Mouse (Mus musculus): ENCODE measurements around the gene Pth1r. TPM values are rescaled to one million over a fixed set of nuclear protein-coding genes. Genes with fewer than 3 reads are reported as not detected.

The Pth1r gene
- polyA plus RNA-seq, 1 experiment from 2014 or later: 2.5 TPM

DNA sequence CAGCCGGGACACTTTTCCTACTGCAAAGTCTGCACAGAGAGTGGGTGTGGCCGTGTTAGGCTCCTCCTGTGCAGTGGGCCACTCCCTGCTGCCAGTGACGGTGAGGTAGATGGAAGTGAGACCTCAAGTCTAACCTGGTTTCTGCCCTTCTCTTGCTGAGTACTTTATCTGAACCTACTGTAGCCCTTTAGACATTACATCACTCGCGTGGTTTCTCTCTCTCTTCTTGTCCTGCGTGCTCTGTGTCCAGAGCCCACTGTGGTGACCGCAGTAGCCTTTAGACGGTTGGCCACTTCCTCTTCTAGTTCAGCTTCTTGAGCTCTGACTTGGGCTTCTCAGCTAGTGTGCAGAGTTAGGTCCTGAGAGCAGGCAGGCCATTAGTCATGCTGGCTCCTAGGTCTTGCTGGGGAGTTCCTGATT is 70.4 kb downstream of the Pth1r start:
- Histone ChIP-seq H3K4me3 (ENCODE audit: low read depth, low read length) (no peak overlapping the region), H3K4me2 (ENCODE audit: low read depth, low read length) (no peak overlapping the region), H3K9me3 (replicated peaks; ENCODE audit: control insufficient read depth, low read length) (no peaks in the 10 kb centered on the region), H3K4me1 (ENCODE audit: control insufficient read depth, low read depth, low read length) (peaks cover 45% of the 10 kb centered on the region), H3K9ac (ENCODE audit: low read depth, low read length) (no peak overlapping the region), H3K27me3 (ENCODE audit: control insufficient read depth, insufficient read depth, low read depth, low read length) (no peaks in the 10 kb centered on the region), H3K27ac (ENCODE audit: low read length) (peak overlapping the region; percentile 6; the same call in 1 of the 2 replicates), H3K36me3 (ENCODE audit: control insufficient read depth, insufficient read depth) (no peaks in the 10 kb centered on the region)
- peak; percentile 70 for ATAC-seq (ENCODE audit: low read depth)
- WGBS (ENCODE audit: insufficient replicate concordance): 22% methylated on average over 8 of the region's 8 CpGs

DNA sequence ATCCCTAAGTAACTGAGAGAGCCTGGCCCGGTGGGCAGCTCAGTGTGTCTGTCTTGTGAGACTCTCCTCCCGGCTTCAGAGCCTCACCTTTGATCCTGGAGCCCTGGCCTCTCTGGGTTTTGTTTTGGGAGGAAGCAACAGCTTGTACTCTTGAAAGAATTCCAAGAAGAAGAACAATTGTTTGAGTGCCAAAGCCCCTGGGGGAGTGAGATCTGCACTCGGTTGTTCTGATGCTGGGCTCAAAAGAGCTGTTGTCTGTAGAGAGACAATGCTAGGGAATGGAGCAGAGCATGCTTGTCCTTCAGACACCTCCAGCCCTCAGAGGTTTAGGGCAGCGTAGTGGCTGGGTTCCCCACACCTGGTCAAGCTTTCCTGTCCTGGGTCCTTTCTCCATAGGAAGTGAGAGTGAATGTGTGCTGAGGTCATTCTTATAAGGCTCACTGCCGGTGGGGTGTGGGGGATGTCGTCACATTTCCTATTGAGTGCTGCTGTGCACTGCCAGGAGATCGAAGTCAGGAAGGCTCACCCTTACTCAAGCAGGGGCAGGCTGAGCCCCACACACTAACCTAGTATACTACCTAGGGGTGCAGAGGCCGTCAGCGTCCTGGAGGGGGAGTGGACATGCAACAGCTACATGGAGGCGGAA is 73.7 kb downstream of the Pth1r start:
- 47% methylated on average over 10 of the region's 10 CpGs for WGBS (ENCODE audit: insufficient replicate concordance)
- no peak for ATAC-seq (ENCODE audit: low read depth)
- Histone ChIP-seq H3K27me3 (ENCODE audit: control insufficient read depth, insufficient read depth, low read depth, low read length) (no peaks in the 10 kb centered on the region), H3K4me1 (ENCODE audit: control insufficient read depth, low read depth, low read length) (peaks cover 70% of the 10 kb centered on the region), H3K36me3 (ENCODE audit: control insufficient read depth, insufficient read depth) (no peaks in the 10 kb centered on the region), H3K9me3 (replicated peaks; ENCODE audit: control insufficient read depth, low read length) (no peaks in the 10 kb centered on the region), H3K27ac (ENCODE audit: low read length) (no peak overlapping the region), H3K4me2 (ENCODE audit: low read depth, low read length) (no peak overlapping the region), H3K4me3 (ENCODE audit: low read depth, low read length) (no peak overlapping the region), H3K9ac (ENCODE audit: low read depth, low read length) (no peak overlapping the region)

DNA sequence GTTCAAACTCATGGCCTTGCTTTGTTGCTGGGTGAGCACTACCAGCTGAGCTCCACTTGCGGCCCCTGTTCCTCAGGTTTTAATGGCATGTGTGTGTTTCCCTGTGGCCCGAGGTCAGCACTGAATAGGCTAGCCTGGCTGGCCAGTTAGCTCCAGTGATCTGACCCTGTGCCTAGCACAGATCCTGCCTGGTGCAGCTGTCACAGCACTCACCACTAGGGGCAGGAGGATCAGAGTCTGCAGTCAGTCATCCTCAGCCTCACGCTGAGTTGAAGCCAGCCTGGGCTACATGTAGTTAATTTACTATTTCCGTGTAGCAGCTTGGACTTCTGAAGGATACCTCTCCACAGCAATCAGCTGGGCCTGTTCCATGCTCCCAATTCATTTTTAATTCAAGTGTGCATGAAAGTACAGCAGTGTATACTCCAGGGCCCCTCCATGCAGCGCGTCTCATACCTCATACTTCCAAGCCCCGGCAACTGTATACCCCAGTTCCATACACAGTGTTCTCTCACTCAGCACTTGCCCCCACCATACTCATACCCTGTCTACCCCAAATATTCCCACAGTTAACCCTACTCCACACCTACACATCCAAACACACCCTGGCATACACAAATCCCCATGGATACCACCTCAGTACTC is 74.4 kb downstream of the Pth1r start:
- ATAC-seq (ENCODE audit: low read depth): no peak
- no peak overlapping the region for H3K4me3 ChIP-seq (ENCODE audit: low read depth, low read length)
- H3K9me3 ChIP-seq (replicated peaks; ENCODE audit: control insufficient read depth, low read length): no peaks in the 10 kb centered on the region
- H3K36me3 ChIP-seq (ENCODE audit: control insufficient read depth, insufficient read depth): no peaks in the 10 kb centered on the region
- no peak overlapping the region for H3K27ac ChIP-seq (ENCODE audit: low read length)
- WGBS (ENCODE audit: insufficient replicate concordance): 61% methylated on average over 7 of the region's 7 CpGs
- H3K4me1 ChIP-seq (ENCODE audit: control insufficient read depth, low read depth, low read length): peaks cover 74% of the 10 kb centered on the region
- H3K27me3 ChIP-seq (ENCODE audit: control insufficient read depth, insufficient read depth, low read depth, low read length): no peaks in the 10 kb centered on the region
- H3K9ac ChIP-seq (ENCODE audit: low read depth, low read length): no peak overlapping the region
- H3K4me2 ChIP-seq (ENCODE audit: low read depth, low read length): no peak overlapping the region

Other genes starting within 250 kb of the Pth1r start
- gene Setd2, start 214.5 kb downstream of the Pth1r start, polyA plus RNA-seq (2015; fragmentation: Nextera tagmentation; extraction: Ambion mirVana): 9.5 and 10.0 TPM in 2 replicates
- 1.4 and 1.9 TPM in 2 replicates for gene Nradd, start 122.7 kb downstream of the Pth1r start, polyA plus RNA-seq (2015; fragmentation: Nextera tagmentation; extraction: Ambion mirVana)
- gene Nbeal2, start 93.0 kb downstream of the Pth1r start, polyA plus RNA-seq (2015; fragmentation: Nextera tagmentation; extraction: Ambion mirVana): 1.7 and 2.8 TPM in 2 replicates
- gene Ccdc12, start 90.6 kb downstream of the Pth1r start, polyA plus RNA-seq (2015; fragmentation: Nextera tagmentation; extraction: Ambion mirVana): 59.5 and 60.5 TPM in 2 replicates
- gene Myl3, start 5.3 kb downstream of the Pth1r start, polyA plus RNA-seq (2015; fragmentation: Nextera tagmentation; extraction: Ambion mirVana): 1.1 and 1.9 TPM in 2 replicates
- gene Prss42, start 51.0 kb upstream of the Pth1r start, polyA plus RNA-seq (2015; fragmentation: Nextera tagmentation; extraction: Ambion mirVana): not detected in 2 replicates
- not detected in 2 replicates for gene Prss44, start 66.8 kb upstream of the Pth1r start, polyA plus RNA-seq (2015; fragmentation: Nextera tagmentation; extraction: Ambion mirVana)
- not detected in 2 replicates for gene Prss43, start 79.5 kb upstream of the Pth1r start, polyA plus RNA-seq (2015; fragmentation: Nextera tagmentation; extraction: Ambion mirVana)
- gene Prss45, start 87.4 kb upstream of the Pth1r start, polyA plus RNA-seq (2015; fragmentation: Nextera tagmentation; extraction: Ambion mirVana): not detected in 2 replicates
- not detected in 2 replicates for gene Prss46, start 97.4 kb upstream of the Pth1r start, polyA plus RNA-seq (2015; fragmentation: Nextera tagmentation; extraction: Ambion mirVana)
- gene Prss50, start 110.8 kb upstream of the Pth1r start, polyA plus RNA-seq (2015; fragmentation: Nextera tagmentation; extraction: Ambion mirVana): 8.2 and 8.6 TPM in 2 replicates
- gene Als2cl, start 132.7 kb upstream of the Pth1r start, polyA plus RNA-seq (2015; fragmentation: Nextera tagmentation; extraction: Ambion mirVana): 1.8 and 2.0 TPM in 2 replicates
- gene Tmie, start 133.0 kb upstream of the Pth1r start, polyA plus RNA-seq (2015; fragmentation: Nextera tagmentation; extraction: Ambion mirVana): 2.0 and 2.8 TPM in 2 replicates
- not detected in 2 replicates for gene Fam240a, start 169.7 kb upstream of the Pth1r start, polyA plus RNA-seq (2015; fragmentation: Nextera tagmentation; extraction: Ambion mirVana)
- not detected in 2 replicates for gene Tdgf1, start 199.0 kb upstream of the Pth1r start, polyA plus RNA-seq (2015; fragmentation: Nextera tagmentation; extraction: Ambion mirVana)
- 0.29 and 0.44 TPM in 2 replicates for gene Lrrc2, start 204.4 kb upstream of the Pth1r start, polyA plus RNA-seq (2015; fragmentation: Nextera tagmentation; extraction: Ambion mirVana)
- gene Rtp3, start 243.4 kb upstream of the Pth1r start, polyA plus RNA-seq (2015; fragmentation: Nextera tagmentation; extraction: Ambion mirVana): 13.7 and 18.1 TPM in 2 replicates

All from liver, embryonic 16.5 days (tissue).